Mouse (Mus musculus) embryonic facial prominence, embryonic 10.5 days (tissue): Measurements from ENCODE around the gene Psg25. TPM values are rescaled to one million over a fixed set of nuclear protein-coding genes. Genes with fewer than 3 reads are reported as not detected.
"Not testable (repeated sequence)": the region's sequence is repeated elsewhere in the genome, so short reads cannot be mapped to it uniquely, and the experiment has no call there.

Source experiments
- DNase-seq: peaks from one replicate; pipeline ENCODE4 v3.0.0-alpha.2; 2017; ENCODE audit warnings: low spot score
- H3K27ac ChIP-seq: fragments of 300-500 bp; sonication (generic); replicated peaks from 2 replicates; pipeline ENCODE4 v1.5.1; 2016; ENCODE audit warnings: mild to moderate bottlenecking
- H3K27me3 ChIP-seq: fragments of 300-500 bp; sonication (generic); replicated peaks from 2 replicates; pipeline ENCODE4 v1.6.1; 2016; ENCODE audit warnings: low read depth, mild to moderate bottlenecking; ENCODE audit not compliant: poor library complexity, severe bottlenecking
- H3K36me3 ChIP-seq: fragments of 300-500 bp; sonication (generic); replicated peaks from 2 replicates; pipeline ENCODE4 v1.6.1; 2016; ENCODE audit warnings: mild to moderate bottlenecking, moderate library complexity
- H3K4me1 ChIP-seq: fragments of 300-500 bp; sonication (generic); 2 replicates; pipeline ENCODE4 v1.6.1; 2016
- H3K4me3 ChIP-seq: fragments of 300-500 bp; sonication (generic); 2 replicates; pipeline ENCODE4 v1.5.1; 2016; ENCODE audit warnings: mild to moderate bottlenecking, moderate library complexity
- H3K9me3 ChIP-seq: fragments of 300-500 bp; sonication (generic); 2 replicates; pipeline ENCODE4 v1.6.1; 2016; ENCODE audit warnings: mild to moderate bottlenecking
- WGBS: fragments of 180-500 bp; shearing (Covaris S2); methylation state at CpG from one replicate; pipeline ENCODE4 v1.1.7; 2016; 5-methylcytosine and 5-hydroxymethylcytosine counted together
- polyA plus RNA-seq: library from polyadenylated mRNA; unstranded; fragments of >200 nt; fragmentation: Nextera tagmentation; extraction: Ambion mirVana; gene quantifications from 2 replicates; pipeline ENCODE4 v1.2.1, GENCODE M21; 2016

The Psg25 gene
- not detected in 2 replicates for polyA plus RNA-seq

DNA sequence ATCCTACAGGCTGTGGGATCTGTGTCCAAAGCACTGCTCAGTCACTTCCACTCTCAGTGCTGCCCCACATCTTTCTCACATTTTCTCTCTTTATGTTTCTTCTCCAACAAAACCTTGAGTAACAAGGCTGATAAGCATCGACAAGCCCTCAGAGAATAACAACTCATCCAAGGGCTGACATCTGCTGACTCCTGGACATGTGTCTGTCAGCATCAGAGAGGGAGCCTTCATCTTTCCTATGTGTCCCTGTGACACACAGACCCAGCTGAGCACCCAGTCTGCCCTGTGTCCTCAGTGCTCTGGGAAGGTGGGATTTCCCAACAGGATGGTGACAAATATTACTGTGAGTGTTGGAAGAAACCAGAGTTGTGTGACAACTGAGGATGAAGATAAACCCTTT is at the start of gene Psg25:
TSS of gene Psg25 (minus strand) at position 101 of the 400 bp plus-strand sequence.
- Histone ChIP-seq H3K4me1 (no peaks in the 10 kb centered on the region), H3K9me3 (peaks cover 11% of the 10 kb centered on the region), H3K4me3 (no peak within 1 kb of the TSS), H3K27ac (no peak within 1 kb of the TSS), H3K36me3 (no peaks in the 10 kb centered on the region), H3K27me3 (no peaks in the 10 kb centered on the region)
- no peak for DNase-seq
- WGBS: 88% methylated on average over 1 of the region's 1 CpGs

DNA sequence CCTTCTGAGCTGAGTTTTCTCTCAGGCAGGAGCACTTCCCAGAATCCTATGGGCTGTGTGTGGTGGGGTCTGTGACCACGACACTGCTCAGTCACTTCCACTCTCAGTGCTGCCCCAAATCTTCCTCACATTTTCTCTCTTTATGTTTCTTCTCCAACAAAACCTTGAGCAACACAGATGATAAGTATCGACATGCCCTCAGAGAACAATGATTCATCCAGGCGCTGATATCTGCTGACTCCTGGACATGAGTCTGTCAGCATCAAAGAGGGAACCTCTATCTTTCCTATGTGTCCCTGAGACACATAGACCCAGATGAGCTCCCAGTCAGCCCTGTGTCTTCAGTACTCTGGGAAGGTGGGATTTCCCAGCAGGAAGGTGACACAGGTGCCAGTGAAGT is 35.1 kb upstream of the Psg25 start, which contains the start of gene Psg27:
TSS of gene Psg27 (minus strand) at position 101 of the 400 bp plus-strand sequence.
- Histone ChIP-seq H3K9me3 (peaks cover 17% of the 10 kb centered on the region; the same call in 1 of the 2 replicates), H3K27ac (no peak within 1 kb of the TSS), H3K27me3 (no peaks in the 10 kb centered on the region), H3K4me1 (no peaks in the 10 kb centered on the region), H3K36me3 (no peaks in the 10 kb centered on the region), H3K4me3 (no peak within 1 kb of the TSS)
- DNase-seq: no peak
- 91% methylated on average over 3 of the region's 3 CpGs for WGBS

DNA sequence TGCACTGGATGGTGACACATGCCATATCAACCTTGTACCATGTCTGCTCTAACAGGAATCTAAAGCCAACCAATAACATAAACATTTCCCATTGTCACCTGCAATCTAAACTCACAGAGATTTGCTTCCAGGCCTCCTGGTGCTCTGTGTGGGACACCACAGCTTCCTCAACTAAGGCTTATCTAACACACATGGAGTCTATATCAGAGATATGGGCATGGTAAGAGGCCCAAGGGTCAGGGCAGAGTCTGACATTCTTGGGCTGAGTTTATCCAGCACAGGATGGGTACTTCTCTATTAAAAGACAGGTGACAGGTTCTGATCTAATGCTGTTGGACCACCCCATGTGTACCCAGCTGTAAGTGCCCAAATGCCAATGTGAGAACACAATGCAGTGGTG is 27.8 kb upstream of the Psg25 start:
- peaks cover 6% of the 10 kb centered on the region for H3K9me3 ChIP-seq
- no peak overlapping the region for H3K27ac ChIP-seq
- H3K36me3 ChIP-seq: no peaks in the 10 kb centered on the region
- no peaks in the 10 kb centered on the region for H3K27me3 ChIP-seq
- no peak overlapping the region for H3K4me3 ChIP-seq
- DNase-seq: no peak
- no peaks in the 10 kb centered on the region for H3K4me1 ChIP-seq

DNA sequence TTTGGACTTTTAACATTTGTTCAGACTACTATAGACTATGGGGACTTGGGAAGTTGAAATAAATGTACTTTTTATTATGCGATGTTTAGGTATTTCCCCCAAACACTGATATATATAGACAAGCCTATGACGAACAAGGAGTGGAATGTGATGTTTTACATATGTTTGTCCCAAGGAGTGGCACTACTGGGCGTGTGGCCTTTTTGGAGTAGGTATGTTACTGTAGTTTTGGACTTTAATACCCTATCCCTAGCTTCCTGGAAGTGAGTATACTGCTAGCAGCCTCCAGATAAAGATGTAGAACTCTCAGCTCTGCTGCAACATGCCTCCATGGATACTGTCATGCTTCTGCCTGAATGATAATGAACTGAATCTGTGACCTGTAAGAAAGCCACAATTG is 23.7 kb upstream of the Psg25 start:
- WGBS: 82% methylated on average over 3 of the region's 3 CpGs

DNA sequence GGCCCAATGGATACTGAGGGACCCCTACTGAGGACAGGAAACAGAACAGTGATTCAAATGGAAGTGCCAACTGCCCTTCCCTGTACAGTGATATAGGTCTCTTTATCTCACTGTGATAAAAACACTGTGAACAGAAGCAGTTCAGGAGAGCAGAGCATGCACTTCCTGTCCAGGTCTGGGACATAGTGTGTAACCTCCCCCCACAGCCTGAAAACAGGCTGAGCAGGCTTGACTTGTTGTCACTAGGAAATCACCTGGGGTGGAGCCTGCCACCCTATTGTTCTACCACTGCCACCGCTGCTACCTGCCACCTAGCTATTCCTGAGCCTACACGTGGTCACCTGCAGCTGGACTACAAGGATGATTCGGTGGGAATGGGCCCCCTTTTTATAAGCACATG is 1.4 kb upstream of the Psg25 start:
- Histone ChIP-seq H3K27me3 (no peaks in the 10 kb centered on the region), H3K9me3 (peaks cover 11% of the 10 kb centered on the region), H3K36me3 (no peaks in the 10 kb centered on the region), H3K4me3 (no peak overlapping the region), H3K27ac (no peak overlapping the region), H3K4me1 (no peaks in the 10 kb centered on the region)
- 51% methylated on average over 3 of the region's 3 CpGs for WGBS
- no peak for DNase-seq

More for the DNA sequence above, 23.7 kb upstream of the Psg25 start:
- H3K4me1 ChIP-seq, H3K9me3 ChIP-seq, H3K27me3 ChIP-seq, DNase-seq, H3K27ac ChIP-seq, H3K4me3 ChIP-seq, H3K36me3 ChIP-seq: not testable (repeated sequence)

DNA sequence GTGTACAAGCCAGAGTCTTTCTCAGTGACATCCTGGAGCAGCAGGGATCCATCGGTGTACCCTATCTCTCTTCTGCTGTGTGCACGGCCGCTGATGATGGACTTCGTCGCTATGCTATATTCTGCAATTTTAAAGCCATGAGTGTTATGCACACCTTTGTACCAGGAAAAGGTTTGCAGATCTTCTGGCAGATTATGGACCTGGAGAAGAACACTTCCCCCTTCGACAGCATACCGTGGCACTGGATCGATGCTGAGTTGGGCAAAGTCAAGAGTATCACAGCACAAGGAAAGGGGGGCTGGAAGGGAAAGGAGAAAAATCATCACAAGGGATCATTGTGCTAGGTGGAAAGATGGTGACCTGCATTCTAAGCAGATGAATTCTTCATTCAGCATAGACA is 7.4 kb downstream of the Psg25 start:
- 96% methylated on average over 8 of the region's 8 CpGs for WGBS
- DNase-seq: no peak
- H3K27me3 ChIP-seq: no peaks in the 10 kb centered on the region
- H3K27ac ChIP-seq: no peak overlapping the region
- H3K4me3 ChIP-seq: no peak overlapping the region
- no peaks in the 10 kb centered on the region for H3K36me3 ChIP-seq
- no peaks in the 10 kb centered on the region for H3K4me1 ChIP-seq
- H3K9me3 ChIP-seq: peaks cover 4% of the 10 kb centered on the region; the same call in 1 of the 2 replicates

DNA sequence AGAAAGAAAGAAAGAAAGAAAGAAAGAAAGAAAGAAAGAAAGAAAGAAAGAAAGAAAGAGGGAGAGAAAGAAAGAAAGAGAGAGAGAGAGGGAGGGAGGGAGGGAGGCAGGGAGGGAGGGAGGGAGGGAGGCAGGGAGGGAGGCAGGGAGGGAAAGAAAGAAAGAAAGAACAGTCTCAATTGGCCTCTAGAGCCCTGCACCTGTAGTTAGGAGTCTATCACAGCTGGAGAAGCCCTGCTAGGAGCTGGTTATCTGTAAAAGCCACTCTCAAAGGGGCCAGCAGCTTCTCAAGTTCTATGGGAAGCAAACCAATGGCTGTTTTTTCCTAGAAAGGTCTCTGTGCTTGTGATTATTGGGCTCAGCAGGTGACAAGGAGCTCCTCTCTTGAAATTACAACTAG is 19.2 kb downstream of the Psg25 start:
- H3K36me3 ChIP-seq, H3K4me1 ChIP-seq, H3K4me3 ChIP-seq, H3K27ac ChIP-seq, H3K27me3 ChIP-seq, DNase-seq, H3K9me3 ChIP-seq: not testable (repeated sequence)

DNA sequence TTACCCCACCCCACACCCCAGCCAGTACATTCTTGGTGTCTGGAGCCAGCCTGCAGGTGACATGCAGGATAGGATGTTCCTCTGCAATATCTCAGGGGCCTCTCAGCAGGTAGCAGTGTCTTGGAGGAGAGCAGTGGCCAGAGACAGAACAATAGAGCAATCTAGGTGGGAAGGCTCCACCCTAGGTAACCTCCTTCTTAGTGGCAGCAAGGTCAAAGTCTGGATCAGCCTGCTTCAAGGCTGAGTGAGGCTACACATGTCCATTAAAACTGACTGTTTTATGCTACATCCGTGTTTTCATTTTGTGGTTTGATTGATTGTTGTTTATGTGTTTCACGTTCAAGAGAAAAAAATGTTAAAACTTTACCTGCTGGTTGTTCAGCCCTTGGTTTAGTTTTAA is 19.7 kb downstream of the Psg25 start:
- 63% methylated on average over 2 of the region's 2 CpGs for WGBS
- not testable (repeated sequence) for H3K27ac ChIP-seq, H3K4me1 ChIP-seq, H3K27me3 ChIP-seq, H3K36me3 ChIP-seq, H3K4me3 ChIP-seq, H3K9me3 ChIP-seq, DNase-seq

DNA sequence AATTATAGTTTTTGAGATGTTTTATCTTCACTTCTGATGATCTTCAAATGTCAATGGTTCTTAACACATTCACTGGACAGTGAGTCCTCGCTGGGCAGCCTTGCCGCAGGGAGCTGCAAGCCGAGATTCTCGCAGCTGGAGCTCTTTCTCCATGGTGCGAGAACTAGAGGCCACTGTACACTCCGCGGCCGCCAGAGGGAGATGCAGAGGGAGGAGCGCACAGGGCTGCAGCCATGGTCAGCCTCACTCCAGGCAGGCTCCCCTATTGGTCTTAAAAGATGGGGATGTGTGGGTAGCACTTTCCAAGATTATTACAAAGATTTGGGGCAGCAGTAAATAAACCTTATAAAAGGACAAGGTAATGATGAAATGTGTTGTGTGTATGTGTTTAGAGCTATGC is 20.6 kb downstream of the Psg25 start:
- peak; percentile 64 for DNase-seq
- Histone ChIP-seq H3K27ac (no peak overlapping the region), H3K4me1 (no peaks in the 10 kb centered on the region), H3K4me3 (no peak overlapping the region), H3K36me3 (no peaks in the 10 kb centered on the region), H3K9me3 (no peaks in the 10 kb centered on the region; the same call in 1 of the 2 replicates), H3K27me3 (no peaks in the 10 kb centered on the region)
- WGBS: 16% methylated on average over 9 of the region's 9 CpGs

DNA sequence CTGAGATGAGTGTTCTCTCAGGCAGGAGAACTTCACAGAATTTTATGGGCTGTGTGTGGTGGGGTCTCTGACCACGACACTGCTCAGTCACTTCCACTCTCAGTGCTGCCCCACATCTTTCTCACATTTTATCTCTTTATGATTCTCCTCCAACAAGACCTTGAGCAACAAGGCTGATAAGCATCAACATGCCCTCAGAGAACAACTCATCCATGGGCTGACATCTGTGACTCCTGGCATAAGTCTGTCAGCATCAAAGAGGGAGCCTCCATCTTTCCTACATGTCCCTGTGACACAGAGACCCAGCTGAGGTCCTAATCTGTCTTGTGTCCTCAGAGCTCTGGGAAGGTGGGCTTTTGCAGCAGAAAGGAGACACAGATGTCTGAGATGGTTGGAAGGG is 48.0 kb downstream of the Psg25 start, which contains the start of gene Psg26:
TSS of gene Psg26 (minus strand) at position 101 of the 400 bp plus-strand sequence.
- Histone ChIP-seq H3K9me3 (peaks cover 40% of the 10 kb centered on the region), H3K27me3 (no peaks in the 10 kb centered on the region), H3K27ac (no peak within 1 kb of the TSS), H3K36me3 (no peaks in the 10 kb centered on the region), H3K4me1 (no peaks in the 10 kb centered on the region), H3K4me3 (no peak within 1 kb of the TSS)
- 78% methylated on average over 1 of the region's 1 CpGs for WGBS
- no peak for DNase-seq

Other genes with a start within 250 kb of the Psg25 start
- gene Psg18, start 177.3 kb downstream of the Psg25 start, polyA plus RNA-seq: not detected in 2 replicates
- not detected in 2 replicates for gene Psg28, start 100.2 kb downstream of the Psg25 start, polyA plus RNA-seq
- not detected in 2 replicates for gene Psg26, start 48.1 kb downstream of the Psg25 start, polyA plus RNA-seq
- not detected in 2 replicates for gene Psg27, start 35.0 kb upstream of the Psg25 start, polyA plus RNA-seq
- gene Psg23, start 84.2 kb upstream of the Psg25 start, polyA plus RNA-seq: not detected in 2 replicates
- not detected in 2 replicates for gene Psg21, start 124.5 kb upstream of the Psg25 start, polyA plus RNA-seq
- not detected in 2 replicates for gene Psg20, start 153.9 kb upstream of the Psg25 start, polyA plus RNA-seq
- not detected in 2 replicates for gene Psg22, start 185.8 kb upstream of the Psg25 start, polyA plus RNA-seq